ENCODE assay signal across 11 mouse cellular contexts in the genomic region with DNA sequence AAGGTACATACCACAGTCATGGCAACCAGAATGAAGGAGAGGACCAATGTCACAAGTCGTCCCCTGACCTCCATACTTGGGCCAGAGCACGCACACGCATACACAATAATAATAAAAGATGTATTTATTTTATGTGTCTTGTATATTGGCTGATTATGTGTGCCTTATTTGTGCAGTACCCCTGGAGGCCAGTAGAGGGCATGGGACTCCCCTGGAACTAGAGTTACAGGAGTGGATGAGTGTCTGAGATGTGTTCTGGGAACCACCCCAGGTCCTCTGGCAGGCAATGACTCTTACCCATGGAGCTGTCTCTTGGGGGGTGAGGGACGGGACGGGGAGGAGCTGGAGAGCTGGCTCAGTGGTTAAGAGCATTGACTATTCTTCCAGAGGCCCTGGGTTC. TPM values are rescaled to one million over a fixed set of nuclear protein-coding genes. Genes with fewer than 3 reads are reported as not detected.
DNase-seq lines count a peak whose midpoint lies in the region; TF ChIP-seq lines count a peak whose summit lies in the region.
"Had no signal": no experiment of that assay in that cellular context is flagged by ENCODE, and none has a peak within 500 bp of the region (broad histone marks: within the 10 kb centered on the region; RNA-seq: fewer than 3 reads in every experiment).

No protein-coding gene starts in this region.

- DNase-seq in heart, adult 2 months, result no peak
- no peak for DNase-seq in heart, adult 9 months (ENCODE audit: low spot score in 2 of 2)
- peak; percentile 15 for DNase-seq in spleen, adult 12 weeks (ENCODE audit: low spot score)
- DNase-seq in spleen, adult 18-20 months, result no peak
- DNase-seq in thymus, postnatal 36 days, result peak; percentile 21
- DNase-seq in MN1 (ENCODE audit: low spot score), result no peak
- DNase-seq in cerebellum, postnatal 36 days, result no peak

- H3K4me1 ChIP-seq in heart, adult 2 months (ENCODE audit: control insufficient read depth, insufficient read depth, low read length), result no peaks in the 10 kb centered on the region
- H3K4me1 ChIP-seq in cortical plate, adult 2 months (ENCODE audit: control insufficient read depth, insufficient read depth, low read length), result no peaks in the 10 kb centered on the region

- intact Hi-C loops in heart, adult 2 months (cut with DNase I), result no loop called here

- H3K36me3 ChIP-seq in heart, adult 2 months (ENCODE audit: control insufficient read depth, insufficient read depth, low read length), result no peaks in the 10 kb centered on the region
- H3K36me3 ChIP-seq: forebrain, embryonic 10.5 days; lung, embryonic 15.5 days; neural tube, embryonic 12.5 days had no signal

- H3K9ac ChIP-seq in heart, adult 2 months (ENCODE audit: low read depth, low read length), result no peak overlapping the region
- H3K9ac ChIP-seq: lung, embryonic 15.5 days; neural tube, embryonic 12.5 days had no signal

- H3K27ac ChIP-seq in heart, adult 2 months, result no peak overlapping the region
- H3K27ac ChIP-seq in cortical plate, adult 2 months (ENCODE audit: insufficient read depth, low read length), result no peak overlapping the region
- H3K27ac ChIP-seq: forebrain, embryonic 10.5 days; lung, embryonic 15.5 days; neural tube, embryonic 12.5 days had no signal

- peaks cover 6% of the 10 kb centered on the region for H3K27me3 ChIP-seq in heart, adult 2 months (ENCODE audit: control insufficient read depth, insufficient read depth, low read length)

- peak; percentile 45 for TF ChIP-seq CTCF in heart, adult 2 months (IDR thresholded peaks at IDR 0.05)
- peak; percentile 22; the same call in 1 of the 2 replicates for TF ChIP-seq CTCF in cortical plate, adult 2 months (IDR thresholded peaks at IDR 0.05; ENCODE audit: extremely low read depth, insufficient read depth, low read length)

- no peak for TF ChIP-seq EP300 in heart, adult 2 months (IDR thresholded peaks at IDR 0.05; ENCODE audit: insufficient read depth, low read depth, low read length)

- H3K4me3 ChIP-seq in heart, adult 2 months, result no peak overlapping the region
- H3K4me3 ChIP-seq in cortical plate, adult 2 months (ENCODE audit: insufficient read depth, low read length), result no peak overlapping the region
- H3K4me3 ChIP-seq: forebrain, embryonic 10.5 days; lung, embryonic 15.5 days; neural tube, embryonic 12.5 days had no signal

- WGBS in heart, adult 2 months, result 52% methylated on average over 5 of the region's 5 CpGs

- no peak for TF ChIP-seq POLR2A in heart, adult 2 months (IDR thresholded peaks at IDR 0.05; ENCODE audit: insufficient read depth, low read depth, low read length)
- TF ChIP-seq POLR2A in cortical plate, adult 2 months (IDR thresholded peaks at IDR 0.05; ENCODE audit: extremely low read depth, insufficient read depth, low read length), result no peak

- H3K79me2 ChIP-seq in heart, adult 2 months (replicated peaks; ENCODE audit: control insufficient read depth, insufficient read depth, low read length), result no peaks in the 10 kb centered on the region

RNA-seq across cellular contexts. Expression of gene Grid2ip, which starts 2.9 kb away (rescaled TPM):
- not detected for total RNA-seq in heart, adult 2 months (2021)
- polyA plus RNA-seq in heart, adult 2 months (2012; rRNA removed), result not detected in 2 replicates
- polyA plus RNA-seq in cortical plate, adult 2 months (2012; rRNA removed), result 2.3 and 3.0 TPM in 2 replicates

RNA-seq across cellular contexts. Expression of gene Zdhhc4, which starts 30.9 kb away (rescaled TPM):
- 10 to 100 TPM; 26.6 to 26.7 TPM for total RNA-seq in heart, adult 2 months (2021)
- polyA plus RNA-seq in heart, adult 2 months (2012; rRNA removed), result 48.4 and 49.7 TPM in 2 replicates
- polyA plus RNA-seq in cortical plate, adult 2 months (2012; rRNA removed), result 67.2 and 67.6 TPM in 2 replicates

RNA-seq across cellular contexts. Expression of gene Kdelr2, which starts 43.6 kb away (rescaled TPM):
- total RNA-seq in heart, adult 2 months (2021), result 10 to 100 TPM; 49.6 to 52.3 TPM
- 50.5 and 76.6 TPM in 2 replicates for polyA plus RNA-seq in heart, adult 2 months (2012; rRNA removed)
- polyA plus RNA-seq in cortical plate, adult 2 months (2012; rRNA removed), result 27.3 and 30.3 TPM in 2 replicates

RNA-seq across cellular contexts. Expression of gene E130309D02Rik, which starts 44.8 kb away (rescaled TPM):
- total RNA-seq in heart, adult 2 months (2021), result 10 to 100 TPM; 16.9 to 17.5 TPM
- polyA plus RNA-seq in heart, adult 2 months (2012; rRNA removed), result 13.1 and 13.3 TPM in 2 replicates
- 16.3 and 16.9 TPM in 2 replicates for polyA plus RNA-seq in cortical plate, adult 2 months (2012; rRNA removed)

Comparison
In these comparisons a context has a peak if more than half of its experiments do, and no peak if none do; other contexts are left out.
1. DNase-seq: peak in spleen, adult 12 weeks (single experiment) and thymus, postnatal 36 days (2 of 2); none in heart, adult 2 months (0 of 2), heart, adult 9 months (0 of 2), spleen, adult 18-20 months (0 of 2), MN1 (single experiment) and cerebellum, postnatal 36 days (0 of 2).